Mouse (Mus musculus): Measurements from ENCODE around the gene Orai1.
A peak's percentile ranks its signal among the peaks of the same experiment; 100 is the strongest.

The Orai1 gene

DNA sequence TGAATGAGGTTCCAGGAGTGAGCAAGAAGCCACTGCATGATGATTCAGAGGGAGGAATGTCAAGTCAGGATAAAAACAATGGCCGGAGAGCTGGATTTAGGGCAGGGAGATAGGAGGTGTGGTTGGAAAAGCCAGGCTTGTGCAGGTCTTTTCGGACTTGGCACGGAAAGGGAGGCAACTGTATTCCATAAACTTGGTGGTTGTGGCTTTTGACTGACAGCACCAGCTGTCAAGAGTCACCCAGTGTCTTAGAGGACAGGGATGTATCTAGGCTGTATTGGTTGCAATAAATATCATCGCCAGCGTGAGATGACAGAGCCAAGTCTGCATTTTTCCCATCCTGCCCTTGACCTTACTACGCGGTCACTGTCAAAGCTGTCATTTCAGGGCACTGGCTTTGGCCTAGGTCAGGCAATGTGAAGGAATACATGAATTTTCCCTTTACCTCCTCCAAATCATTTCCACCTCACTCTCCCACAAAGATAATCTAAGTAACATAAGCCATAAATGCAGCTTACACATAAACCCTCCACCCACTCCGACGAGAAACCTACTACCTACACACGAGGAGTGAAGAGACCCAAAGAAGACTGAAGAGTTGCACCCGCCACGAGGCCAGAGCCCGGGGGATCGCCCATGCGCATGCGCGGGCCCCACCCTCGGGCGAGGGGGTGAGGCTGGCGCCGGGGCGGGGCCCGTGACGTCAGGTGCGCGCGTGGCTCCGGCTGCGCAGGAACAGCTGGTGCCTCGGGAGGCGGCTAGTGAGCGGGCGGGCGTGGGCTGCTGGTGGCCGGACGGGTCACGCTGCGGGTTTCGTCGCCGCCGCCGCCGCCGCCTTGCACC lies 60.9 kb downstream of the Orai1 start:
- peak; percentile 96 for DNase-seq

DNA sequence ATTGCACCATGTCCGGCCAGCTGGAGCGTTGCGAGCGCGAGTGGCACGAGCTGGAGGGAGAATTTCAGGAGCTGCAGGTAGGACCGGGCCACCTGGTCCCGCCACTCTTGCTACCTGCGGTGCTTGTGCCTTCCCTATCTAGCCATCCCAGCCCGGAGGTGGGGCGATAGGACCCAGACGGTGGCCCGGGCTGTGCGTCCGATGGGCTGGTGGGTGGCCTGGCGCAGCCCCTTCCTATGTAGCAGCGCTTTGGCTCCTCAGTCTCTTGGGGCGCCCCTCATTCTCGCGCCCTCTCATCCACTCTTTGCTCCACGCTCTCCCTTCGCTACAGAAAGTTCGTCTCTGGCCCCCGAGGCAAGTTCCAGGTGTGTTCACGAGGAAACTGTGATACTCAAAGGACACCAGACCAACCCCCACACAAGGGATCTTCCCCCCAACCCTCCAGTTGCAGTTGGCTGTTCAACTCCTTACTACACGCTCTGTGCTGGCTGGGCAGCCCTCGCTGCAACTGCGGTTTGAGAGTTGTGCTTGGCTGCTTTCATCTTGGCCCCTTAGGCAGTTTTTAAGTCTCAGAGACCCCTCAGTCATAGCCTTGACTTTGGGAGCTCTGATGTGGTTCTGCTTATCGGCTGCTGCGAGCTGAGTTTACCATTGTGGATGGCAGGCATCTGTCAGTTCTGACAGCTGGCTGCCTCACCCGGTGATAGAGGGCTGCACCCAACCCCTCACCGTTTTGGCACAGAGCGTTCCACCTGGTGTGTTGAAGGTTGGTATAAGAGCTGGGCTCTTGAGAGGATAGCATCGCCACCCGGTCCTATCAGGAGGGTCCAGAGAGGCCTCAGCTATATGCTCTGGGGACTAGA lies 61.8 kb downstream of the Orai1 start:
- DNase-seq: no peak

DNA sequence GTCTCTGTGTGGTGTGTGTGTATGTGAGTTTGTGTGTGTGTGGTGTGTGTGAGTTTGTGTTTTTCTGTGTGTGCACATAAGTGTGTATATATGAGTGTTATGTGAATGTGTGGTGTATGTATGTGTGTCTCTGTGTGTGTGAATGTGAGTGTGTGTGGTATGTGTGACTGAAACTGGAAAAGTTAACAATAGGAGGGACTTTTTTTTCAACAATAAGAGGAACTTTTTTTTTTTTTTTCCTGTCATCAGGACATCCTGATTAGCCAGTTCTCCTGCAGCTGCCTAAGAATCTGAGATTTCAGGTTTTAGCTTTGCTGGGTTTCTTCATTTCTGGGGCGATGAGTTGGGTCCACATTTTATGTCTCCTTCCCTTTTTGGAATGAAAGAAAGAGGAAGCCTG lies 64.7 kb downstream of the Orai1 start:
- DNase-seq: no peak

DNA sequence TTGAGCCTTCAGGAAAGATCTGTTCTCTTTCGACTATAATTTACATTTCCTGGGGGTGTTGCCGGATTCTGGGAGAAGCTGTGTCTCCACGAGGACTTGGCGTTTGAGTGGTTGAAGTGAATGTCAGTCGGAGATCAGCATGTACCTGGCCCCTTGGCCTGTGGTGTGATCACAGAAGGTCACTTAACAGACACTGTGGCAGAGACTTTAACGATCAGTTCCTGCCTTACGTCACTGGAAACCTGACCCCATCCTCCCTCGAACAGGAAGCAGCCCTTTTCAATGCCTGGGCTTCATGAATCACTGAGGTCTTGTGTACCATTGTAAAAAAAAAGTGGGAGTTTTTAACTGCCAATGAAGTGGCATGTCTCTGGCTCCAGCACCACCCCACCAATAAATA lies 65.2 kb downstream of the Orai1 start:
- DNase-seq: no peak
